Mouse (Mus musculus) myocyte (in vitro differentiated cells): ENCODE results near the gene Nyap2. TPM values are rescaled to one million over a fixed set of nuclear protein-coding genes. Genes with fewer than 3 reads are reported as not detected.

Source experiments
- H3K27me3 ChIP-seq: one replicate; pipeline ENCODE4 v1.6.1; 2011; ENCODE audit not compliant: control insufficient read depth, insufficient read depth, insufficient read length
- H3K36me3 ChIP-seq: one replicate; pipeline ENCODE4 v1.6.1; 2011; ENCODE audit not compliant: control insufficient read depth, insufficient read depth
- H3K4me2 ChIP-seq: one replicate; pipeline ENCODE4 v1.6.1; 2011; ENCODE audit warnings: low read depth, control low read depth
- H3K4me3 ChIP-seq: one replicate; pipeline ENCODE4 v1.5.1; 2011; ENCODE audit warnings: mild to moderate bottlenecking, control low read depth, moderate library complexity
- H3K79me2 ChIP-seq: one replicate; pipeline ENCODE4 v1.6.1; 2011; ENCODE audit not compliant: control insufficient read depth, insufficient read depth
- H3ac ChIP-seq: one replicate; pipeline ENCODE4 v1.6.1; 2011; ENCODE audit not compliant: control insufficient read depth, insufficient read length
- CEBPB ChIP-seq: IDR thresholded peaks from 2 replicates; pipeline ENCODE4 v1.6.1; 2011; ENCODE audit warnings: mild to moderate bottlenecking, moderate library complexity; ENCODE audit not compliant: poor library complexity, insufficient read depth, severe bottlenecking
- E2F4 ChIP-seq: IDR thresholded peaks from one replicate; pipeline ENCODE4 v1.6.1; 2011; ENCODE audit warnings: mild to moderate bottlenecking, control low read depth, moderate library complexity; ENCODE audit not compliant: insufficient read depth
- MAX ChIP-seq: IDR thresholded peaks from one replicate; pipeline ENCODE4 v1.6.1; 2011; ENCODE audit warnings: low read depth, mild to moderate bottlenecking, control low read depth
- MYOD1 ChIP-seq, 3 experiments: IDR thresholded peaks; one replicate each; pipeline ENCODE4 v1.6.1; 2011; ENCODE audit warnings: control low read depth in 2 of 3, low read depth in 2 of 3, mild to moderate bottlenecking in 2 of 3, moderate library complexity in 1 of 3; ENCODE audit not compliant: insufficient read length in 2 of 3, control insufficient read depth in 1 of 3
- MYOG ChIP-seq, 3 experiments: IDR thresholded peaks; one replicate each; pipeline ENCODE4 v1.6.1; 2011; ENCODE audit warnings: control low read depth in 2 of 3, low read depth in 2 of 3, mild to moderate bottlenecking in 2 of 3; ENCODE audit not compliant: insufficient read length in 2 of 3, control insufficient read depth in 1 of 3, insufficient read depth in 1 of 3
- POLR2A ChIP-seq: IDR thresholded peaks from one replicate; pipeline ENCODE4 v1.6.1; 2011; ENCODE audit warnings: low read depth, mild to moderate bottlenecking, control low read depth, moderate library complexity; ENCODE audit not compliant: insufficient read length
- POLR2AphosphoS2 ChIP-seq: IDR thresholded peaks from one replicate; pipeline ENCODE4 v1.6.1; 2011; ENCODE audit warnings: low read depth, control low read depth; ENCODE audit not compliant: insufficient read length
- REST ChIP-seq: IDR thresholded peaks from one replicate; pipeline ENCODE4 v1.6.1; 2011; ENCODE audit warnings: mild to moderate bottlenecking, control low read depth, moderate library complexity; ENCODE audit not compliant: insufficient read depth, insufficient read length
- SRF ChIP-seq: IDR thresholded peaks from one replicate; pipeline ENCODE4 v1.6.1; 2011; ENCODE audit warnings: low read depth; ENCODE audit not compliant: control insufficient read depth, insufficient read length
- TCF12 ChIP-seq: IDR thresholded peaks from one replicate; pipeline ENCODE4 v1.6.1; 2011; ENCODE audit warnings: mild to moderate bottlenecking, control low read depth; ENCODE audit not compliant: poor library complexity, insufficient read depth, severe bottlenecking
- TCF3 ChIP-seq: IDR thresholded peaks from one replicate; pipeline ENCODE4 v1.6.1; 2011; ENCODE audit warnings: low read depth, control low read depth; ENCODE audit not compliant: insufficient read length
- USF1 ChIP-seq: IDR thresholded peaks from one replicate; pipeline ENCODE4 v1.6.1; 2011; ENCODE audit warnings: low read depth, mild to moderate bottlenecking, control low read depth, moderate library complexity
- polyA plus RNA-seq: library from polyadenylated mRNA; unstranded; fragments of >200 nt; fragmentation: generic; extraction: Trizol; gene quantifications from one replicate; pipeline ENCODE4 v1.2.1, GENCODE M21; 2012; ENCODE audit warnings: missing spikeins

Nyap2 gene
- polyA plus RNA-seq, 1 experiment: under 0.01 TPM

DNA sequence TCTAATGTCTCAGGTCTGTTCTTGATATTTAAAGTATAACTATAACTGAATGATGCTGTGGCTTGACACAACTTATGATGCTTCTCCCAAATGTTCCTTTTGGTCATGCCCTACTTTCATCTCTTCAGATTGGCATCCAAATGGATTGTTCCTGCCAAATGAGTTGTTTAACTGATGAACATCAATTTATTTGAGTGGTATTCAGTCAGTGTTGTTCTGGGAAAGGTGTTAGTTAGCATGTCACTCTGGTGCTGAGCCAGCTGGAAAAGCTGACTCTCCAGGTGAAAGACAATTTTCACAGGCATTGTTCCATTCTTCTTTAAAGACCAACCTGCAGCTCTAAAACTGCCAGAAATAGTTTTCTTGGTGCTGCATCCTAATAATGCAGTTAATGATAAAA, 43.0 kb downstream of the Nyap2 start:
- TF ChIP-seq TCF3 (no peak), E2F4 (no peak), CEBPB (no peak), MYOD1 (IDR thresholded peaks at IDR 0.05; ENCODE audit: control insufficient read depth in 1 of 3, insufficient read length in 2 of 3, low read depth in 2 of 3) (no peak), MYOG (IDR thresholded peaks at IDR 0.05; ENCODE audit: control insufficient read depth in 1 of 3, insufficient read depth in 1 of 3, insufficient read length in 2 of 3, low read depth in 2 of 3) (no peak), POLR2AphosphoS2 (no peak), REST (no peak), TCF12 (no peak), SRF (no peak), USF1 (no peak), MAX (no peak), POLR2A (no peak)
- H3K27me3 ChIP-seq: no peaks in the 10 kb centered on the region
- H3K4me2 ChIP-seq: no peak overlapping the region

DNA sequence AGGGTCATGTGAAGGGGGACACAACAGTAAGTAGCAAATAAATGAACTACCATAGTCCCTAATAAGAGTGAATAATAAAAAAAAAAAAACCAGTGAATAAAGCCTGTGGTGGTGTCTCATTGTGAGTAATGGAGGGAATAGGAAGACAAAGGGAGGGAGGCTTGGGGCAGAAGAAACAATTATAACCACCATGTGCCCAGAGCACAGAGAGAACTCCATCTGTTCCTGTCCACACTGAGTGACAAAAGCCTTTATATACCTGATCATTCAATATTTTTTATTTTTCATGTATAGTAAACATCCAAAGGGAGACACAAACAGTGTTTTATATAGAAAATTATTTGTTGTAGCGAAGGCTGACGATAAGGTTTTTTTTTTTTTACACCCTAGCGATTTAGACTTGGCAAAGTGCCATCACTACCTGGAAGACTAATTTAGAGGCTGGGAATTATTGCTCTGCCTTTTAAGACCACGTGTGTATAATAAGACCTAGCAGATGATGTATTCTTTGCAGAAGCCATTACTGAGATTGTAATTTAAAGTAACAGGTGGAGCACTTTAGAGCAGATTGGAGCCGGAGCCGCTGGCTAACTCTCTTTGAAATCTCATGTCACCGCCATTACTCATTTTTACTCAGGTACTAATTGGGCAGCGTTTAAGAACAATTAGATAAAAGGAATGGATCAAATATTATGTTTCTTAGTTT, 55.4 kb downstream of the Nyap2 start:
- H3K4me3 ChIP-seq: no peak overlapping the region
- no peaks in the 10 kb centered on the region for H3K79me2 ChIP-seq
- no peak overlapping the region for H3ac ChIP-seq
- no peak overlapping the region for H3K4me2 ChIP-seq
- TF ChIP-seq POLR2A: no peak
- no peak for TF ChIP-seq E2F4
- no peaks in the 10 kb centered on the region for H3K27me3 ChIP-seq
- no peaks in the 10 kb centered on the region for H3K36me3 ChIP-seq

More for the DNA sequence above, 43.0 kb downstream of the Nyap2 start:
- no peak overlapping the region for H3ac ChIP-seq
- H3K36me3 ChIP-seq: no peaks in the 10 kb centered on the region
- H3K79me2 ChIP-seq: no peaks in the 10 kb centered on the region
- H3K4me3 ChIP-seq: no peak overlapping the region

DNA sequence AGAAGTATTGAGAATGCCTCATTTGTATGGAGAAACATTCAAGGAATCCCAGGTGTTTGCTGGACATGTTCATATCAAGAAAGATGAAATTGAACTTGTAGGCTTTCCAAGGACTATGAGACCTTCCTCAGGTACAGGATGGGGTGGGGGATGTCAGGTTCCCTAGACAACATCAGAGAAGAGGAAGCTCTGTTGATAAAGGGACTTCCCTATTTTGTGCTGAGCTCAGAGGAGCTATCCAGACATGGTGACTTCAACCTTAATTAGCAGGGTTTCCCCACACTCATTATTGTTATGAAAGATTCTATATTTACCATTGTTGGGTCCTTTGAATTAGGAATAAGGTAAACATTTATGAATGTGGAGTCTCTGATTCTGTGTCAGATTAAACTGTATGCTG, 67.1 kb downstream of the Nyap2 start:
- Histone ChIP-seq H3K79me2 (no peaks in the 10 kb centered on the region), H3ac (no peak overlapping the region), H3K4me3 (no peak overlapping the region), H3K27me3 (no peaks in the 10 kb centered on the region), H3K36me3 (no peaks in the 10 kb centered on the region), H3K4me2 (no peak overlapping the region)
- TF ChIP-seq REST (no peak), TCF3 (no peak), POLR2A (no peak), E2F4 (no peak), USF1 (no peak), MYOD1 (IDR thresholded peaks at IDR 0.05; ENCODE audit: control insufficient read depth in 1 of 3, insufficient read length in 2 of 3, low read depth in 2 of 3) (no peak), MAX (no peak), SRF (no peak), TCF12 (no peak), MYOG (IDR thresholded peaks at IDR 0.05; ENCODE audit: control insufficient read depth in 1 of 3, insufficient read depth in 1 of 3, insufficient read length in 2 of 3, low read depth in 2 of 3) (no peak), CEBPB (no peak), POLR2AphosphoS2 (no peak)

DNA sequence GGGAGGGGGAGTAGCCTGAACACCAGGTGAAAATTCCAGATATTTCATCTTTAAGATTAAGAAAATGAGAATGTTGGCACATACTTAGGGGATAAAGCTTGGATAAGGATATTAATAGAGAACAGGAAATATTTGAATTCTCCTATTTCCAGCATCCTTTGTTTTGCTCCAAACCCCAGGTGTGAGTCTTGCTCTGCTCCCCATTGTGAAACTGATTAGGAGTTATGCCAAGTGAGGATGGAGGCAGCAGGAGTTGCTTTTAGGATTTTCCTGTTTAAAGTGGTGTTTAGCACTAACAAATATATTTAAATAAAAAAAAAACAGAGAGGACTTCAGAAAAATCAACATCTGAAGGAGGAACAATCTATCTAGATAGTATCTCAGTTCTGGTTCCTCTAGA, 68.8 kb downstream of the Nyap2 start:
- Histone ChIP-seq H3K79me2 (no peaks in the 10 kb centered on the region), H3ac (no peak overlapping the region), H3K4me3 (no peak overlapping the region), H3K4me2 (no peak overlapping the region), H3K36me3 (no peaks in the 10 kb centered on the region), H3K27me3 (no peaks in the 10 kb centered on the region)
- TF ChIP-seq MYOG (IDR thresholded peaks at IDR 0.05; ENCODE audit: control insufficient read depth in 1 of 3, insufficient read depth in 1 of 3, insufficient read length in 2 of 3, low read depth in 2 of 3) (no peak), POLR2A (no peak), CEBPB (no peak), TCF3 (no peak), POLR2AphosphoS2 (no peak), USF1 (no peak), TCF12 (no peak), E2F4 (no peak), SRF (no peak), MAX (no peak), MYOD1 (IDR thresholded peaks at IDR 0.05; ENCODE audit: control insufficient read depth in 1 of 3, insufficient read length in 2 of 3, low read depth in 2 of 3) (no peak), REST (no peak)

DNA sequence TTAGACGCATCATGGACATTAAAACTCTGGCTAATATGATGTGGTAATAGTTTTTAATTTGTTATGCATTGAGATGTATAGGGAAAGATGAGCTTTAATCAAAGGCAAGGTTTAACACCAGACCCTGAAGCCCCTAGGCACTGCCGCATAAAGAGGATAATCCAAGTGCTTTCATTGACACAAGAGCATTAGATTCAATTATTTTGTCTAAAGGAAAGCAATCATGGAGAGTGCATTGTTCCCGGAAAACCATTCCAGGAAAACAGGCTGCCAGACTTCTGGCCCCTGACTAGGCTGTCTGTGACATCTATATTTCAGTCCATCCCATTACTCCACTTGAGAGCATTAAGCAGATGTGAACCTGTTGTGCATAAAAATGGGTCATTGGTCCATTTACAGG, 92.5 kb downstream of the Nyap2 start:
- no peak overlapping the region for H3K4me2 ChIP-seq
- TF ChIP-seq MYOD1 (IDR thresholded peaks at IDR 0.05; ENCODE audit: control insufficient read depth in 1 of 3, insufficient read length in 2 of 3, low read depth in 2 of 3) (no peak), USF1 (no peak), POLR2AphosphoS2 (no peak), E2F4 (no peak), REST (no peak), TCF3 (no peak), MAX (no peak), CEBPB (no peak), TCF12 (no peak), POLR2A (no peak)
- H3K27me3 ChIP-seq: no peaks in the 10 kb centered on the region

More for the DNA sequence above, 92.5 kb downstream of the Nyap2 start:
- no peaks in the 10 kb centered on the region for H3K36me3 ChIP-seq
- no peak overlapping the region for H3K4me3 ChIP-seq
- H3K79me2 ChIP-seq: no peaks in the 10 kb centered on the region
- no peak overlapping the region for H3ac ChIP-seq
